Mouse (Mus musculus): ENCODE results near the gene Lgi4.

Gene Lgi4

DNA sequence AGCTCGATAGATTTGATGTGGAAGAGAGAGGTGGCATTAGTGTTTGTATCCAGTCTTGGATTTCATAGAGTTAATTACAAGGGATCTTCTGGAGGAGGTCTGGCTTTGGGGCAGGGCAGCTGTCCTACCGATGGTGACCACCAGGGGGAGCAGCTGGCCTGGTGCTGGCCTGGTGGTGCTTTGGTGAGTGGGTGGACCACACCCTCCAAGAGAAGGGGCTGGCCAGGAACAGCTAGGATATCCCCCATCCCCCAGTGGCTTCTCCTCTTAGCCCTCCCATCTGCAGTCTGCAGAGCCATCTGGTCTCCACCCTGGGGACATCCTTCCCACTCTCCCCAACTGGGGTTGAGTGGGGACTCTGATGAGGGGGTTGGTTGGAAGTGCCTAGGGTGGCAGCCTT lies at the start of gene Lgi4:
Gene Lgi4 (plus strand): TSS at position 235 of the 400 bp plus-strand sequence.
- peak; percentile 67 for DNase-seq

DNA sequence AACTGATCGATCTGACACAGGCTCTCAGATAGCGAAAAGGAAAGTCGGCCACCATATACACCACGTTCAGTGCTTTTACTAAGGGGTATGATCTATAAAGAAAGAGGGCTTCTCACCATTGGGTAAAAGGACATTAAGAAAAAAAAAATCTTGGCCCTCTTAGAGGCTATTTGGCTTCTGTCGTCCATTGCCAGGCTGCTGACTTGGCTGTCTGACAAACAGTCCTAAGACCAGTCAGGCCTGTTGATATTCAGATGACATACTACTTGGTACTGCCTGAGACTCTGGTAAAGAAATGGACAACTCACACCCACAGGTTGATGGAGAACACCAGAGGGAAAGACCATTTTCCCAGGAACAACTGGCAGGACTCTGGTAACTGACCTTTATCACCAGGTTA lies 46.2 kb upstream of the Lgi4 start:
- no peak for DNase-seq

DNA sequence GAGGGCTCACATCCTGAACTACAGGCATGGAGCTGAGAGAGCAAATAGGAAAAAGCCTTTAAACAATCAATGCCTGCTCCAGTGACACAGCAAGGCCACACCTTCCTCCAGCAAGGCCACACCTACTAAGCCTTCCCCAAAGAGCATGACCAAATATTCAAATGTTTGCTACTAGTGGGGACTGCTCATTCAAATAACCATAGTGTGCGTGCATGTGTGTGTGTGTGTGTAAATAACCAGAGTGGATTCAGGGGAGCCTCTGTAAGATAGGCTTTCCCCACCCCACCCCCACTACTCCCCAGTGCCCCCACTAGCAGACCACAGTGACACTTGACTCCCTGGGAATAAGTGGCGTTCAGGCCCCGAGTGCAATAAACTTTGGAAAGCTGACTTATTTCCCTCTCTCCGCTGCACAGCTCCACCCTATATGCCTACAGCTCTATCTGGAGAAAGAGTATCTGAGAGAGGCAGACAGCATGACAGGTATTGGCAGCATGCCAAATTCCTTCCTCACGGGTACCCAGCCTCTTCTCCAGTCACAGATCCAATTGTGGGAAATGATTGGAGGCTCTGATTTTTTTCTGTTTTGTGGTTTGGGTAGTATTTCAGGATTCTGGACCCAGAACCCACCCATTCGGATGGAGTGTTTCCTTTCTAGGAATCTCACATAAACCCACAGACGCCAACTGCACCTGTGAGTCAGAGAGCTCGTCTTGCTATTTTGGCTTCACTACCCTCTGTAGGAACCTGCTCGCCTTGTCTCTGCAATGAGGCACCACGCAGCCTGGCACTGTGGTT lies 41.8 kb upstream of the Lgi4 start:
- no peak for DNase-seq

- no peak for DNase-seq
Measured at GRCm38 (mm10) chr7:31028609-31029008, 30.5 kb upstream of the Lgi4 start.

- DNase-seq, result no peak
Measured at GRCm38 (mm10) chr7:31030717-31031116, 28.4 kb upstream of the Lgi4 start.

- DNase-seq, result no peak
Measured at GRCm38 (mm10) chr7:31031731-31032130, 27.4 kb upstream of the Lgi4 start.

GRCm38 (mm10) chr7:31033409-31034165 lies 25.6 kb upstream of the Lgi4 start:
- DNase-seq, result no peak

DNA sequence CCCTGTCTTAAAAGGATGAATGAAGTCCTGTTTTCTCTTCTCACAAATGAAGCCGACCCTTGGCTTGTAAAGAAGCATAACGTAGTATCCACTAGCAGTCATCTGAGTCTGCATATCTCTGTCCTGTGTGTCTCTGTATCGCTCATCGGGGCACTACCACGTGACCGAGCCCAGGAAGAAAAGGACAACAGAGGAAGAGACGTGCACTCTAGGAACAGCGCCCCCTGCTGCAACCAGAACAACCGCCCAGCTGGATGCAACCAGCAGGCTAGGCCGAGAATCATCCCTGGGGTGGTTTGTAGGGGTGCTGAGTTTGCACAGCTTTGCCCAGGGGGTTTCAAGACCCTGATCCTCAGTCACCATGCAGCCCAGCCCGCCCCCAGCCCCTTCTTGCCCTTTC lies 24.4 kb upstream of the Lgi4 start:
- DNase-seq, result peak; percentile 54

DNA sequence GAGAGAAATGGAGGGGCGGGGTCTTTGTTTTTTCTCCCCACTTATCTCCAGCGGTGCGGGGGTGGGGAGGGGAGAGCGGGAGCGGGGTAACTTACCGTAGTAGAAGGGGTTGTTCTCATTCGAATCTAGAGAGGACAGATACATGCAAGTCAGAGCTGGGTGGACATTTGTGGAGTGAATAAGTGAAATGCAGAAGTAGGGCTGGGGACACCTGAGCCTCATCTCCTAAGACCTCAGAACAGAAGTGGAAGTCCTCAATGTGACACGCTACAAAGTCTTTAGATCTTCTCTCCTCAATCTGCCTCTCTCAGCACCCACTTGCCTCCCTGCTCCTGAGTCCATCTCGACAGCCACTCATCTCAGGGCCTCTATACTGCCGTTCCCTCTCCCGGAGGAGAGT lies 23.9 kb upstream of the Lgi4 start:
- DNase-seq, result no peak

- no peak for DNase-seq
Measured at GRCm38 (mm10) chr7:31036917-31037316, 22.2 kb upstream of the Lgi4 start.

DNA sequence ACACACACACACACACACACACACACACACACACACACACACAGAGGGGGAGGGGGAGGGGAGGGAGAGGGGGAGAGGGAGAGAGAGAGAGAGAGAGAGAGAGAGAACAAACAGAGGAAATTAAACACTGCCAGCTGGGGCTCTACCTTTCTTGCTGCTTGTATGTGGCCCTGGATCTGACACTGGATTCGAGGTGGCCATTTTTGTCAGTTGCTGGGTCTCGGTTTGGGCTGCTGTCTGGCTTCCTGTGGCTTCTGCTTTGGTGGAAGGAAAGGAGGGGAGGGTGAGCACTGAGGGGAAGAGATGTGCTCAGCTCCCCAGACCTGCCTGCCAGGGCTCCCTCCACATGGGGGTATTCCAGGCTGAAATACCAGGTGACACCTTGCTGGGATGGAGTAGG lies 21.5 kb upstream of the Lgi4 start:
- DNase-seq, result no peak

GRCm38 (mm10) chr7:31039011-31039410 lies 20.1 kb upstream of the Lgi4 start:
- no peak for DNase-seq

GRCm38 (mm10) chr7:31040281-31041022 lies 18.7 kb upstream of the Lgi4 start:
- no peak for DNase-seq

DNA sequence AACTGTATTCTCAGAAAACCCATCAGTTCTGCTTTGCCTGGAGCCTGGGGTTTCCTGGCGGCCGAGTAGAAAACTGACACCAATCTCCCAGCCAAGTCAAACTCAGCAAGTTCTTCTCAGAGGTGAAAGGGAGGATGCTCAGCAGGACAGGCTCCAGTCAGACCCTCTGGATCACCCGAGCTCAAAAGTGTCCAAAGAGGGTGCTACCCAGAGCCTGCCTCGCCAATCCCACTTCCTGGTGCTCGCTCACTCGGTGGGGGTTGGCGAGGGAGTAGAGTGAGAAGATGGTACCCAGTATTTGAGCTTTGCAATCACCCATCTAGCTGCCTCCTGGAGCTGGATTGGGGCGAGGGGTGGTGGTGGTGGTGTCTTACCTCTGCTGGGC lies 18.1 kb upstream of the Lgi4 start:
- DNase-seq, result no peak

- no peak for DNase-seq
Measured at GRCm38 (mm10) chr7:31041662-31042315, 17.4 kb upstream of the Lgi4 start.

GRCm38 (mm10) chr7:31042431-31042910 lies 16.7 kb upstream of the Lgi4 start, which contains the start of gene Fxyd5:
Gene Fxyd5 (minus strand): TSS chr7:31042481.
- DNase-seq, result no peak

DNA sequence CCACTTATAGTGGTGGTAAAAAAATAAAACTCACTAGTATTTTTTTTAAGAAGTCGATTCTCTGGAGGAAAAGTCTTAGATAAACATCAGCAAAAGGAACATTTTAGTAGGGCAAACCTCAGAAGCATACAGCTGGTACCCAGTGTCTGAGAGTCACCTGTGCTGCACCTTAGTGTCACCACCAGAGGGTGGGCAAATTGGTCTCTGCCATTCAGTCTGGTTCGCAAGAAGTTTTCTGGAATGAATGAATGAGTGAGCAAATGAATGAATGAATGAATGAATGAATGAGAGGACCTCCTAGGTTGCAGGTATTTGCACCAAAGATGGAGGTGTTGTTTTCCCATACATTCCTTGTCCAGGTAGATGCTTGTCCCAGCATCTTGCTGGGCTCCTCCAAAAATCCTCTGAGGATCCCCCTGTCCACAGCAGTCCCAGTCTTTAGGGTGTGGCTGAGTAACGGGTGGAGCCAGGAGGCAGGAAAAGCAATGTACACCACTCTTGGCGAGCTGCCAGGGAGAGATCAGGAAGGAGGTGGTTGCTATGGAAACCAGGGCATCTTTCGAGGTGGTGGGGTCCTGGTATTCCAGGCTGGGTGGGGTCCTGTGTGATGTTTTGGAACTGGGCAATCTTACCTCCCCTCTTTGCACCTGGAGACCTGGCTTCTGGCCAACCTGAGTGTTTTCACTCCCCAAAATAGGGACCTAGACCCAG lies 9.9 kb upstream of the Lgi4 start:
- no peak for DNase-seq

- DNase-seq, result no peak
Measured at GRCm38 (mm10) chr7:31049846-31050281, 9.3 kb upstream of the Lgi4 start.

DNA sequence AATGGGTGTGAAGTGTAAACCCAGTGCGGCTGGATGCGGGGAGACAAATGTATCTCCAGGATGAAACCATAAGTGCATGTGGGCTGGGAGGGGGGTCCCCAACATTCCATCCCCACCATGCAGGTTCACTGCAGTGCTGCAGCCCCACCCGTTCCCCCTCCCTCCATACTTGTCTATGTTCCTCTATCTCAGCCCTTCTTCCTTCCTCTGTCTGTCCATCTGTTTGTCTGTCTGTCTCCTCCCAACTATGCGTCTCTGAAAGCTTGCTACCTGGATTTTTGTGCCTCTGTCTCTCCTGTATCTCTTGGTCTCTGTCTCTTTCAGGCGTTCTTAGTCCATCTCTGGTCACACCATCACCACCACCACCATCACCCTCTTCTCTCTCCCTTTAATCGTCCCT lies 8.7 kb upstream of the Lgi4 start:
- no peak for DNase-seq

DNA sequence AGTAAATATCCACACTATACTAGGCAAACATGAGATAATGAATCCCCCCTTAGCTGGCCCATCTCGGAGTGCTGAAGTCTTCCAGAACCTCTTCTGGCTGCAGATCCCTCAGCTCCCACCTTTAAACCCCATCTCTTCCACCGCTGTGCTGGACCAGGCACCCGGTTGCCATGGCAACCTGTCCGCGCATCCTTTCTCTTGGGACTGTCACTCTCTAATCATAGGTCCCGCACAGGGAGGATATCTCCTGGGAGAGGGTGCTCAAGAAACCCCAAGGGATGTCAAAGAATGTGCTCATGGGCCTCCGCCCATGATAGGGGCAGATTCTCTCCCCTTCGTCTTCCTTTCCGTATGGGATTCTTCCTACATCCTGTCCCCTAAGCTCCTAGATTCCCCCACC lies 8.2 kb upstream of the Lgi4 start:
- DNase-seq, result no peak

- no peak for DNase-seq
Measured at GRCm38 (mm10) chr7:31051321-31052021, 7.7 kb upstream of the Lgi4 start, which contains the start of gene Fxyd7. Gene Fxyd7 (minus strand): TSS chr7:31051467.
